Mouse (Mus musculus): ENCODE measurements around the gene Ankle2.

DNA sequence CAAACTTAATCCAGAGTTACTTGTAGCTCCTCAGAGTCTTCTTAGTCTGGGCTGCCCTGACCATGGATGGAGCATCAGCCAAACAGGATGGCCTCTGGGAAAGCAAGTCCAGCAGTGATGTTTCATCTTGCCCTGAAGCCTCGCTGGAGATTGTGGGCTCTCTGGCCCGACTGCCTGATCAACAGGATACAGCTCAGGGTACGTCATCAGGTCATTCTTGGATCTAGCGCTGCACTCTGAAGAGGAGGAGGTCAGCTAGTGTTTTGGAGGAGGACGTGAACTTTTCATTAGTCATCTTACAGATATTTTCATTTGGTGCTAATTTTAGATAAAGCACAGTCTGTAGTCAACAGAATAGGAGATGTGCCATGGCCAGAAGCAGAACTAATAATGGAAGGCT is 49.1 kb upstream of the Ankle2 start:
- no peak for TF ChIP-seq CTCF (IDR thresholded peaks at IDR 0.05; ENCODE audit: extremely low read depth, insufficient read depth, insufficient read length, insufficient replicate concordance)
- TF ChIP-seq POLR2A (IDR thresholded peaks at IDR 0.05; ENCODE audit: low read depth, low read length) = no peak
